Mouse (Mus musculus) layer of hippocampus, postnatal 36 days (tissue): ENCODE results near the gene Lrba. TPM values are rescaled to one million over a fixed set of nuclear protein-coding genes. Genes with fewer than 3 reads are reported as not detected.

Source experiments
- DNase-seq, 2 experiments: peaks; one replicate each; pipeline ENCODE4 v3.0.0; 2022
- total RNA-seq, 2 experiments: library from RNA; stranded (reverse); gene quantifications; 2 replicates each; pipeline ENCODE4 v1.2.3; 2021

The Lrba gene
- total RNA-seq, 2 experiments from 2014 or later = 25.7 to 29.9 TPM

- DNase-seq = peak in 1 of 2 experiments; percentile 15
These were observed 43.7 kb downstream of the Lrba start for GRCm38 (mm10) chr3:86268074-86268702.

GRCm38 (mm10) chr3:86275651-86276050 is 51.2 kb downstream of the Lrba start:
- no peak for DNase-seq

GRCm38 (mm10) chr3:86291326-86291725 is 66.8 kb downstream of the Lrba start:
- no peak for DNase-seq

DNA sequence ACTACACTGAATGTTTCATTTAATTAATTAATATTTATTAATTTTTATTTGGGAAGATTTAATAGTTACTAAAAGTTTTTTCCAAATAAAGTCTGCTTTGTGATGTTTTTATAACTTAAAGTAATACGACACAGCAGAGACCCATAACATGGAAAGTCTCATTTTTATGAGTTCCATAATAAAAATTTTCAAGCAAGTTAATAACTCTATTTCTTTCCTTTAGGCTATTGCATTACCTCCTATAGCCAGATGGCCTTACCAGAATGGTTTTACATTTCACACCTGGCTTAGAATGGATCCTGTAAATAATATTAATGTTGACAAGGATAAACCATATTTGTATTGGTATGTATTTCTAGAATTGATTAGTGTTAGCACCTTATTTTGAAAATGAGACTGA is 70.4 kb downstream of the Lrba start:
- DNase-seq = no peak

- no peak for DNase-seq
These were observed 71.7 kb downstream of the Lrba start for GRCm38 (mm10) chr3:86296214-86296613.

DNA sequence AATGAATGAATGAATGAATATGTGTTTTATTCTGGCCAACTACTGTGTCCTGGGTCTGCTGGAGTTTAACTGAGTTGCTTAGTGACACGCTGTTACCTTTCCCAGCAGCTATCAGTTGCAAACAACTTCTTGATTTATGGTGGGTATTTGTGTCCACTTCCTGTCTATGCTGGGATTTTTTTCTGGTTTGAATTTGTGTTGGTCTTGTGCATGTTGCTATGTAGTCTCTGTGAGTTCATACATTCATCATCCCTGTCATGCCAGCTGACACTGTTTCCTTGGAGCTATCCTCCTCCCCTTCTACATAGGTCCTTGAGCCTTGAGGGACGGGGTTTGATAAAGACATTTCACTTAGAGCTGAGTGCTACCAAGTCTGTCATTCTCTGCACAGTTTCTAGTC is 84.4 kb downstream of the Lrba start:
- no peak for DNase-seq

DNA sequence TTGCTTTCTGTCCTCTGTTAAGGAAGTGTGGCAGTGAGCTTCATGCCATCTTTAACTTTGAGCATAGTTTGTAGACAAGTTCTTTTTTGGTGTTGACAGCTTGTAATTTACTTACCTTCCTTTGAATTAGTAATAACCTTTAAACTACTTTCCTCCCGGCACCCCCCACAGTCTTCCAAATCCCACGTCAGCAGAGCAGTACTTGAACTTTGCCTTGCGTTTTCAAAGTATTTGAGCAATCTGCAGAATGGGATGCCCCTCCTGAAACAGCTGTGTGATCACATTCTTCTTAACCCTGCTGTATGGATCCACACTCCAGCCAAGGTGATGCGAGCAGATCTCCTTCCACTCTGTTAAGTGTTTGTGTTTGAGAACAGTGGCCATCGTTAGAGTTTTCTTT is 85.7 kb downstream of the Lrba start:
- no peak for DNase-seq

GRCm38 (mm10) chr3:86311406-86311805 is 86.9 kb downstream of the Lrba start:
- no peak for DNase-seq

- DNase-seq = no peak
These were observed 93.2 kb downstream of the Lrba start for GRCm38 (mm10) chr3:86317636-86318035.

GRCm38 (mm10) chr3:86328531-86328930 is 104.1 kb downstream of the Lrba start:
- DNase-seq = no peak

GRCm38 (mm10) chr3:86343261-86343660 is 118.8 kb downstream of the Lrba start:
- DNase-seq = no peak

- DNase-seq = no peak
These were observed 138.0 kb downstream of the Lrba start for GRCm38 (mm10) chr3:86362486-86362885.

- no peak for DNase-seq
These were observed 147.0 kb downstream of the Lrba start for GRCm38 (mm10) chr3:86371466-86371865.

DNA sequence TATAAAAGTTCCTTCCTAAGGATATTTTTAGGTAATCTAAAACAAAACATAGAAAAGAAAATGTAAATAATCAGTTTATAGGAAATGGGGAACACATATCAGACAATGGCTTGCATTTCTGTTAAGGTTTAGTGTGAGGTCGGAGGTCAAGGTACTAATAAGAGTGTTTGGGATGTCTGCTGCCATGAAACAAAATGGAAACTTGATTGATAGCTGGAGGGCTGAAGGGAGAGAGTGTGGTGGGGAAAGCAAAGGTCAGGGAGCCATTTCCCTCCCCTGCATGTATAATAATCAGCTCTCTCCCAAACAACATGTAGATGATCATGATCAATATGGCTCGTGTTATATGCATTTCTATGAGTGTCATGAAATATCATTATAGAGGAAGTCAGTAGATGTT is 150.8 kb downstream of the Lrba start:
- DNase-seq = no peak

GRCm38 (mm10) chr3:86382557-86382956 is 158.1 kb downstream of the Lrba start:
- no peak for DNase-seq

GRCm38 (mm10) chr3:86385047-86385446 is 160.6 kb downstream of the Lrba start:
- no peak for DNase-seq

GRCm38 (mm10) chr3:86386246-86386645 is 161.8 kb downstream of the Lrba start:
- no peak for DNase-seq

- DNase-seq = no peak
These were observed 199.3 kb downstream of the Lrba start for GRCm38 (mm10) chr3:86423828-86424227.

- DNase-seq = no peak
These were observed 202.3 kb downstream of the Lrba start for GRCm38 (mm10) chr3:86426733-86427132.

GRCm38 (mm10) chr3:86443497-86443896 is 219.0 kb downstream of the Lrba start:
- no peak for DNase-seq

DNA sequence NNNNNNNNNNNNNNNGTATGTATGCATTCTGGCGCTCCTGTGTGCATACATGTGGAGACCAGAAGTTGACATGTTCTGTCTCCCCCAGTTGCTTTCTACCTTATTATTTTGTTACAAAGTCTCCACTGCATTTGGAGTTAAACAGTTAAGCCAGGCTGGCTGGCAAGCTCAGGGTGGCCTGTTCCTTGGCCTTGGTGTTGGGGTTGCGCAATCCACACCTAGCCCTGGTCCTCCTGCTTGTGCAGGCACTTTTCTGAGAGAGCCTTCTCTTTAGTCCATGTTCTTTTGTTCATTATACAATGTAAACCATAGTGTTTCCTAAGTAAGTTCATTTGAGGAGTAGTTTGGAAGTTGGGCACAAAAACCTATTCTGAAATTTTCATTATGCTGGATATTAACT is 226.7 kb downstream of the Lrba start:
- DNase-seq = no peak

DNA sequence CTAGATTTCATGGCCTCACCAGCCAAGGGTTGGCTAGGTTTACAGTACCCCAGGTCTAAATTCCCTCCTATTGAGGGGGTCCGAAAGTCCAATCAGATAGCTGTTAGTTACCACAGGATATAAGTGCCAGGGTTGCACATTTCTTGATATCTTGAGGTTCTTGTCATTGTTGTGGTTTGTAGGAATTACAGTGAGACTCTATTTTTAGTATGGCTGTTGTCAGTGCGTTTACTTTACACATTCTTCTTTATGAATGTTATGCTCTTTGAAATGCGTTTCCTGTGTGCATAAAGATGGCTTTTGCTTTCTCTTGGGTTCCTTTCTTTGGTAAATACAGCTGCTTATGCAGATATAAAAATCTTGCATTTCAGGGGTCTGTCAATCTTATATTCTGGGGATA is 237.1 kb downstream of the Lrba start:
- no peak for DNase-seq

DNA sequence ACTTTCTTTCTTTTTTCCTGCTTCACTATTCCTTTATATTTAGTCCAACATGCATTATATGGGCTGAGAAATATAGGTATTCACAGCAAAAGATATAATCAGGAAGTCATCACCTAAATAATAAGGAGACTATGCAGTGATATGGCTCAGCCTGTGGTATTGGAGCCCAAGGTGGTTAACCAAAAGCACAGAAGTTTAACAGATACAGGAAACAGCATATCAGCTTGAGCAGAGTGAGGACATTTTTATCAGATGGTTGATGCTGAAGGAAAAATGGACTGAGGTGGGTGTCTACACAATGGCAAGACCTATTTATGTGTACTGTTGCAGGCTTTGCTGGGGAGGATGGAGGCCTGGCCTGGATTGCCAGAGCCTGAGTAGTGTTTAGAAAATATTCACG is 265.5 kb downstream of the Lrba start:
- DNase-seq = no peak

DNA sequence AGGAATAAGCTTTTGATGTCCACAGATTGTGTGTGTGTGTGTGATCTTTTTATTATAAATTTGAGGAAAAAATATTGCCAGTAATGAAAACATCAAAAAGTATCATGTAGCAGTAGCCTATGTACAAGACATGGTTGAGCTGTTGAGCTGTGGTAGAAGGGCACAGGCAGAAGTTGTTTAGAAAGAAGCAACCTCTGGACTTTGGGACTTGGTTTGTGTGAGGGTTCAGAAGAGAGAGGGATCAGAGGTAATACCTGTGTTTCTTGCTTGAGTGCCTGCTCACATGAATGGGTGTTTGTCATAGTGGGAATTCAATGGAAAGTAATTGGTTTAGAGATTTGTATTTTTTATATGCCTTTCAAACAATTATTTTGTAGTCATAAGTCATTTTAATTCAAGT is 276.1 kb downstream of the Lrba start:
- DNase-seq = no peak

DNA sequence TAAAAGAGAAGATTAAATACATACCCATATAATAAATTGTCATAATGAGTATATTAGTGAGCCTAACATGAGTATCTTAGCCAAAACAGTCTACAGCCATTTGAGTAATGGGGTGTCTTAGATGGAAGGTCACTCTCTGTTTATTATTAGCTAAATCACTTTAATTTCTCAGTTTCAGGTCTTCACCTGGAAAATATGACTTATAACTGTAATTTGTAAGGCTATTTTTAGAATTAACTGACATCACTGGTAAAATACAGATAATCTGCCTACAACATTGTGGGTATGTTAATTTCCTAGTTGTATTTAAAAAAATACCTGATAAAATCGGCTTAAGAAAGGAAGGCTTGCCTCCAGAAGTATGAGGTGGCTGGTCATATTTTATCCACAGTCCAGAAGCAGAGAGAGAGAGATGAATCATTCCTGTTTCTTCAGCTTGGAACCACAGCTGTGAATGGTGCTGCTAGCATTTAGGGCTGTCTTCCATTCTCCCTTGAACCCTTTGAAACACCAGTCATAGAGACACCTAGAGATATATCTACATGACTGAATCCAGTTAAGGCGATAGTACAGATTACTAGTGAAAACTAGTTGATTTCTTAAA is 294.1 kb downstream of the Lrba start:
- no peak for DNase-seq
